Mouse (Mus musculus) stomach, postnatal 0 days (tissue): Measurements from ENCODE around the gene Cebpg. TPM values are rescaled to one million over a fixed set of nuclear protein-coding genes. Genes with fewer than 3 reads are reported as not detected.

Source experiments
- ATAC-seq: fragments of 200-750 bp; cut with Nextera tagmentation; 2 replicates; pipeline ENCODE4 v1.8.0; 2017; ENCODE audit not compliant: low FRiP score, low TSS enrichment
- DNase-seq: peaks from one replicate; pipeline ENCODE4 v3.0.0-alpha.2; 2016; ENCODE audit warnings: low spot score
- H3K27ac ChIP-seq: fragments of 300-500 bp; sonication (generic); replicated peaks from 2 replicates; pipeline ENCODE4 v1.5.1; 2014; ENCODE audit warnings: mild to moderate bottlenecking, control low read depth
- H3K27me3 ChIP-seq: fragments of 300-500 bp; sonication (generic); 2 replicates; pipeline ENCODE4 v1.6.1; 2014; ENCODE audit warnings: low read length; ENCODE audit not compliant: control insufficient read depth, insufficient read depth
- H3K36me3 ChIP-seq: fragments of 300-500 bp; sonication (generic); 2 replicates; pipeline ENCODE4 v1.6.1; 2014; ENCODE audit warnings: low read length, mixed read lengths; ENCODE audit not compliant: control insufficient read depth, insufficient read depth
- H3K4me1 ChIP-seq: fragments of 300-500 bp; sonication (generic); replicated peaks from 2 replicates; pipeline ENCODE4 v1.6.1; 2014; ENCODE audit warnings: antibody characterized with exemption; ENCODE audit not compliant: control insufficient read depth, insufficient read depth
- H3K4me2 ChIP-seq: fragments of 300-500 bp; sonication (generic); replicated peaks from 2 replicates; pipeline ENCODE4 v1.6.1; 2014; ENCODE audit warnings: low read depth, mild to moderate bottlenecking, control low read depth, moderate library complexity
- H3K4me3 ChIP-seq: fragments of 300-500 bp; sonication (generic); 2 replicates; pipeline ENCODE4 v1.5.1; 2014; ENCODE audit warnings: low read depth, low read length, control low read depth
- H3K9ac ChIP-seq: fragments of 300-500 bp; sonication (generic); 2 replicates; pipeline ENCODE4 v1.6.1; 2014; ENCODE audit warnings: mild to moderate bottlenecking, low read length, control low read depth, mixed read lengths
- H3K9me3 ChIP-seq: fragments of 300-500 bp; sonication (generic); 2 replicates; pipeline ENCODE4 v1.6.1; 2016; ENCODE audit warnings: low read length; ENCODE audit not compliant: control insufficient read depth
- CTCF ChIP-seq: IDR thresholded peaks from 2 replicates; pipeline ENCODE4 v1.5.1; 2016; ENCODE audit warnings: antibody characterized with exemption, low read depth, mild to moderate bottlenecking, moderate library complexity
- EP300 ChIP-seq: optimal IDR thresholded peaks from 2 replicates; pipeline ENCODE3; 2016; ENCODE audit warnings: antibody characterized with exemption
- WGBS: fragments of 180-500 bp; shearing (Covaris S2); extraction: QIAGEN DNeasy Blood & Tissue Kit; methylation state at CpG from one replicate; pipeline ENCODE4 v1.1.7; 2014; 5-methylcytosine and 5-hydroxymethylcytosine counted together
- polyA plus RNA-seq: library from polyadenylated mRNA; unstranded; fragments of >200 nt; fragmentation: Nextera tagmentation; extraction: Ambion mirVana; gene quantifications from 2 replicates; pipeline ENCODE4 v1.2.1, GENCODE M21; 2015

Cebpg gene
- polyA plus RNA-seq, 1 experiment from 2014 or later = 29.7 TPM

GRCm38 (mm10) chr7:35065958-35066357 lies 9.6 kb upstream of the Cebpg start:
- H3K4me1 ChIP-seq = no peaks in the 10 kb centered on the region
- H3K27ac ChIP-seq = no peak overlapping the region
- ATAC-seq = 0 out of 2 replicates have a peak, but pooled peaks have one; percentile 24
- no peak overlapping the region for H3K4me3 ChIP-seq
- no peak overlapping the region for H3K4me2 ChIP-seq
- TF ChIP-seq EP300 (no peak), CTCF (no peak)
- H3K27me3 ChIP-seq = no peaks in the 10 kb centered on the region
- no peaks in the 10 kb centered on the region for H3K9me3 ChIP-seq
- no peaks in the 10 kb centered on the region for H3K36me3 ChIP-seq
- no peak overlapping the region for H3K9ac ChIP-seq
- no peak for DNase-seq
- WGBS = 61% methylated on average over 3 of the region's 3 CpGs

GRCm38 (mm10) chr7:35064286-35065258 lies 8.2 kb upstream of the Cebpg start:
- Histone ChIP-seq H3K27me3 (no peaks in the 10 kb centered on the region), H3K4me3 (no peak overlapping the region), H3K9me3 (no peaks in the 10 kb centered on the region), H3K4me1 (no peaks in the 10 kb centered on the region), H3K9ac (no peak overlapping the region), H3K4me2 (no peak overlapping the region), H3K36me3 (no peaks in the 10 kb centered on the region), H3K27ac (no peak overlapping the region)
- TF ChIP-seq EP300 = no peak
- TF ChIP-seq CTCF = no peak
- ATAC-seq = peak; percentile 45; the same call in 1 of the 2 replicates
- 57% methylated on average over 14 of the region's 14 CpGs for WGBS
- no peak for DNase-seq

- Histone ChIP-seq H3K4me2 (no peak overlapping the region), H3K36me3 (no peaks in the 10 kb centered on the region), H3K9ac (no peak overlapping the region), H3K27me3 (no peaks in the 10 kb centered on the region), H3K4me1 (0 out of 2 replicates have a peak, but pooled peaks cover 3% of the 10 kb centered on the region), H3K9me3 (no peaks in the 10 kb centered on the region), H3K27ac (no peak overlapping the region), H3K4me3 (no peak overlapping the region)
- TF ChIP-seq EP300 (no peak), CTCF (peak; percentile 39)
- WGBS = 74% methylated on average over 5 of the region's 5 CpGs
- DNase-seq (no peak), ATAC-seq (no peak)
Measured at GRCm38 (mm10) chr7:35059467-35059866, 3.1 kb upstream of the Cebpg start.

- ATAC-seq (no peak), DNase-seq (no peak)
- no peak overlapping the region for H3K27ac ChIP-seq
- no peaks in the 10 kb centered on the region for H3K9me3 ChIP-seq
- no peaks in the 10 kb centered on the region for H3K27me3 ChIP-seq
- TF ChIP-seq EP300 (no peak), CTCF (no peak)
- H3K4me3 ChIP-seq = no peak overlapping the region
- 0 out of 2 replicates have a peak, but pooled peaks cover 3% of the 10 kb centered on the region for H3K4me1 ChIP-seq
- H3K36me3 ChIP-seq = no peaks in the 10 kb centered on the region
- WGBS = 74% methylated on average over 1 of the region's 1 CpGs
- no peak overlapping the region for H3K4me2 ChIP-seq
- no peak overlapping the region for H3K9ac ChIP-seq
Measured at GRCm38 (mm10) chr7:35058329-35058728, 2.0 kb upstream of the Cebpg start.

- ATAC-seq (no peak), DNase-seq (no peak)
- 73% methylated on average over 4 of the region's 4 CpGs for WGBS
- H3K27ac ChIP-seq = peak overlapping the region; percentile 56
- no peaks in the 10 kb centered on the region for H3K27me3 ChIP-seq
- H3K4me1 ChIP-seq = 0 out of 2 replicates have a peak, but pooled peaks cover 3% of the 10 kb centered on the region
- no peak overlapping the region for H3K4me3 ChIP-seq
- no peak for TF ChIP-seq CTCF
- no peak for TF ChIP-seq EP300
- no peak overlapping the region for H3K9ac ChIP-seq
- no peaks in the 10 kb centered on the region for H3K9me3 ChIP-seq
- H3K4me2 ChIP-seq = no peak overlapping the region
- H3K36me3 ChIP-seq = no peaks in the 10 kb centered on the region
Measured at GRCm38 (mm10) chr7:35057569-35057968, 1.2 kb upstream of the Cebpg start.

GRCm38 (mm10) chr7:35056999-35057398 lies 626 bp upstream of the Cebpg start:
- Histone ChIP-seq H3K9me3 (no peaks in the 10 kb centered on the region), H3K4me2 (peak overlapping the region; percentile 56), H3K9ac (peak overlapping the region; percentile 47), H3K4me1 (0 out of 2 replicates have a peak, but pooled peaks cover 3% of the 10 kb centered on the region), H3K36me3 (no peaks in the 10 kb centered on the region), H3K27me3 (no peaks in the 10 kb centered on the region), H3K4me3 (peak overlapping the region; percentile 91), H3K27ac (peak overlapping the region; percentile 56)
- DNase-seq = no peak
- no peak; the same call in 1 of the 2 replicates for ATAC-seq
- TF ChIP-seq EP300 (no peak), CTCF (no peak)
- WGBS = 10% methylated on average over 10 of the region's 10 CpGs
